Mouse (Mus musculus) thymus, adult 2 months (tissue): ENCODE data around the gene Arhgef28.

Experiments
- CTCF ChIP-seq: fragments of 200-500 bp; IDR thresholded peaks from 2 replicates; pipeline ENCODE4 v1.5.1; 2012; ENCODE audit warnings: mild to moderate bottlenecking, control low read depth, low read length, moderate library complexity, borderline replicate concordance; ENCODE audit not compliant: control insufficient read depth, poor library complexity, insufficient read depth; ENCODE audit errors: extremely low read depth
- POLR2A ChIP-seq: fragments of 200-500 bp; IDR thresholded peaks from 2 replicates; pipeline ENCODE4 v1.6.1; 2012; ENCODE audit warnings: mild to moderate bottlenecking, low read length, control low read depth, moderate library complexity; ENCODE audit not compliant: control insufficient read depth, poor library complexity, insufficient read depth; ENCODE audit errors: extremely low read depth

- TF ChIP-seq CTCF (no peak), POLR2A (no peak)
Measured at GRCm38 (mm10) chr13:98031642-98031960, 174.6 kb downstream of the Arhgef28 start.
